Mouse (Mus musculus): ENCODE results near the gene Zfp341. TPM values are rescaled to one million over a fixed set of nuclear protein-coding genes. Genes with fewer than 3 reads are reported as not detected.

Zfp341 gene
- total RNA-seq, 2 experiments from 2014 or later: 1.1 to 7.1 TPM

DNA sequence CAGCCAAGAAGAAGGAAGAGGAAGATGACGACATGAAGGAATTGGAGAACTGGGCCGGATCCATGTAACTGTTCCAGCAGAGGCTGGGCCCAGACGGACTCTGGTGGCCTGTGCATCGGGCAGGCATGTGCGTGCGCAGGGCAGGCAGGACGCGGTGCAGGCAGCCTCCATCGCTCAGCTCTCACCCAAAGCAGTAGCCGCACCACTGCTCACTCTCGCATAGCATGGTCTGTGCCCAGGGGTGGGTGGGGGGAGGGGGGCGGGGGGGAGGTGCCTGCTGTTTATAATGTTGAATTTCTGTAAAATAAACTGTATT lies 80.8 kb downstream of the Zfp341 start:
- ATAC-seq (replicated peaks; ENCODE audit: low FRiP score, low TSS enrichment, poor library complexity, severe bottlenecking): no peak

DNA sequence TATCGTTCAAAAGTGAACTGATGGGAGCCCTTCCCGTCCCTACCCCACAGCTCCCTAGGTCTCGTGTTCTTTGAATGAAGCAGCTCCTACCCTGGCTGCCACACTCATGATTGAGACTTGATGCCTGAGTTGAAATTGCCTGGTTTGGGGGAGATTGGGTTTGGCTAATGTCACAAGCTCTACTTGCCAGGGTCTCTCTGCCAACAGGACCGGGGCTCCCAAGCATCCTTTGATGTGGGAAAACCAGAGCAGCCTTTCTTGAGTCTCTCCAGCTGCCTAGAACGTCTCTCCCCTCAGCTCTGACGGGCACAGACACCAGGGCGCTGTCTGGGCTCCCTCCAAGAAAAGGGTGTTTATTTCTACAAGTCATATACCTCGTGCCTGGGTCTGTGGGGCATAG lies 82.6 kb downstream of the Zfp341 start:
- no peak for ATAC-seq (replicated peaks; ENCODE audit: low FRiP score, low TSS enrichment, poor library complexity, severe bottlenecking)

Other genes with a start within 250 kb of the Zfp341 start
- gene Cdk5rap1, start 240.3 kb upstream of the Zfp341 start, total RNA-seq (2014; fragmentation: Nextera tagmentation): 18.8 and 27.3 TPM in 2 replicates
- 22.9 and 27.9 TPM in 2 replicates for gene Cdk5rap1, start 240.3 kb upstream of the Zfp341 start, total RNA-seq (2017)
- 0.27 and 1.5 TPM in 2 replicates for gene Snta1, start 205.2 kb upstream of the Zfp341 start, total RNA-seq (2014; fragmentation: Nextera tagmentation)
- 0.76 TPM in 1 of 2 replicates, not detected in the other for gene Snta1, start 205.2 kb upstream of the Zfp341 start, total RNA-seq (2017)
- 17.0 and 20.8 TPM in 2 replicates for gene Cbfa2t2, start 176.8 kb upstream of the Zfp341 start, total RNA-seq (2014; fragmentation: Nextera tagmentation)
- 10.4 and 18.8 TPM in 2 replicates for gene Cbfa2t2, start 176.8 kb upstream of the Zfp341 start, total RNA-seq (2017)
- gene 1700003F12Rik, start 66.2 kb upstream of the Zfp341 start, total RNA-seq (2014; fragmentation: Nextera tagmentation): not detected in 2 replicates
- gene 1700003F12Rik, start 66.2 kb upstream of the Zfp341 start, total RNA-seq (2017): not detected in 2 replicates
- not detected in 2 replicates for gene Actl10, start 61.5 kb upstream of the Zfp341 start, total RNA-seq (2014; fragmentation: Nextera tagmentation)
- not detected in 2 replicates for gene Actl10, start 61.5 kb upstream of the Zfp341 start, total RNA-seq (2017)
- gene Necab3, start 54.4 kb upstream of the Zfp341 start, total RNA-seq (2014; fragmentation: Nextera tagmentation): 3.1 and 6.1 TPM in 2 replicates
- 0.09 and 1.8 TPM in 2 replicates for gene Necab3, start 54.4 kb upstream of the Zfp341 start, total RNA-seq (2017)
- 25.3 and 26.1 TPM in 2 replicates for gene E2f1, start 43.4 kb upstream of the Zfp341 start, total RNA-seq (2014; fragmentation: Nextera tagmentation)
- gene E2f1, start 43.4 kb upstream of the Zfp341 start, total RNA-seq (2017): 7.0 and 7.8 TPM in 2 replicates
- gene Pxmp4, start 9.6 kb upstream of the Zfp341 start, total RNA-seq (2014; fragmentation: Nextera tagmentation): 17.3 and 18.1 TPM in 2 replicates
- 9.1 and 12.4 TPM in 2 replicates for gene Pxmp4, start 9.6 kb upstream of the Zfp341 start, total RNA-seq (2017)
- not detected in 2 replicates for gene 4930519P11Rik, start 140 bp downstream of the Zfp341 start, total RNA-seq (2014; fragmentation: Nextera tagmentation)
- gene 4930519P11Rik, start 140 bp downstream of the Zfp341 start, total RNA-seq (2017): not detected in 2 replicates
- 79.5 and 118 TPM in 2 replicates for gene Chmp4b, start 38.4 kb downstream of the Zfp341 start, total RNA-seq (2014; fragmentation: Nextera tagmentation)
- 95.1 and 99.0 TPM in 2 replicates for gene Chmp4b, start 38.4 kb downstream of the Zfp341 start, total RNA-seq (2017)
- not detected in 2 replicates for gene Gm14214, start 156.7 kb downstream of the Zfp341 start, total RNA-seq (2014; fragmentation: Nextera tagmentation)
- gene Gm14214, start 156.7 kb downstream of the Zfp341 start, total RNA-seq (2017): not detected in 2 replicates
- gene Raly, start 177.8 kb downstream of the Zfp341 start, total RNA-seq (2014; fragmentation: Nextera tagmentation): 153 and 167 TPM in 2 replicates
- gene Raly, start 177.8 kb downstream of the Zfp341 start, total RNA-seq (2017): 152 and 190 TPM in 2 replicates
- not detected in 2 replicates for gene a, start 178.1 kb downstream of the Zfp341 start, total RNA-seq (2014; fragmentation: Nextera tagmentation)
- not detected in 2 replicates for gene a, start 178.1 kb downstream of the Zfp341 start, total RNA-seq (2017)

Measured in megakaryocyte-erythroid progenitor cell, adult 5-6 weeks (primary cell).